In the genomic region with DNA sequence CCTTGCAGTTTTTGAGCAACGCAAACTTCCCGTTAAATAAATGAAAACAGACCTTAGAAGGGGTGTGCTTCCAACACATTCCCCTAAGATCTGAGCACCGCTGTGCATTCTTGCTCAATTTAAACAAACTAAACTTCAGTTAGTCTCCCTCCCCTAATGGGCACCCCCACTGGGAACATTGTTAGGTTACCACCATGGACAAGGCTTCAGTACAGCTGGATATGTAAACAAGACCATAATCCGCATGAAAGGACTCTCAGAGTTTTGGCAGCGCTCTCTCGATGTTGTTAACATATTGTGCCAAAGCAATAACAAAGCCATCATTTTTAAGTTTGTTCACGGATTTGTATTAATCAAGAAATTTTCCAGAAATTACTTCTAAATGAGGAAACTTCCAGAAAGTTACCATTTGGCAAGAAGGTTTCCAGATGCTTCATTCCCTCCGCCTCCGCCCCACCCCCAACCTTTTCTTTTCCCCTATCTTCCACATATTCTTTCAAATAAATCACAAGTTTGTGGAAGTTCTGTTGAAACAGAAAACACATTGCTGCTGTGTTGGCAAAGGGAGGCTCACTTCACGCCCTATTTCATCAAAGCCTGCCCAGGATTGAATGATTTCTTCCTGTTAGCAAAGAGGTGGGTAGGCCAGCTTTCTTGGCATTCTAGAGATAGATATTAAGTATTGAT, we compare ENCODE assay signal across 11 mouse cellular contexts.
DNase-seq lines count a peak whose midpoint lies in the region; ATAC-seq and TF ChIP-seq lines count a peak whose summit lies in the region.
"Had no signal": no experiment of that assay in that cellular context is flagged by ENCODE, and none has a peak within 500 bp of the region (broad histone marks: within the 10 kb centered on the region; RNA-seq: fewer than 3 reads in every experiment).

No protein-coding gene starts in this region.

- 27% methylated on average over 10 of the region's 10 CpGs for WGBS in intestine, embryonic 14.5 days
- WGBS in intestine, postnatal 0 days = 33% methylated on average over 10 of the region's 10 CpGs
- WGBS in neural tube, embryonic 15.5 days = 27% methylated on average over 10 of the region's 10 CpGs
- WGBS in limb, embryonic 10.5 days = 31% methylated on average over 10 of the region's 10 CpGs

- H3K27me3 ChIP-seq in intestine, embryonic 14.5 days (replicated peaks; ENCODE audit: control insufficient read depth, insufficient read depth, low read length) = no peaks in the 10 kb centered on the region
- no peaks in the 10 kb centered on the region for H3K27me3 ChIP-seq in intestine, postnatal 0 days (replicated peaks; ENCODE audit: control insufficient read depth, insufficient read depth, low read length)
- no peaks in the 10 kb centered on the region for H3K27me3 ChIP-seq in neural tube, embryonic 15.5 days (replicated peaks)
- no peaks in the 10 kb centered on the region for H3K27me3 ChIP-seq in limb, embryonic 10.5 days (ENCODE audit: low read depth, poor library complexity, severe bottlenecking)

- no peak for ATAC-seq in intestine, embryonic 14.5 days (replicated peaks; ENCODE audit: low FRiP score, low TSS enrichment, low read depth)
- ATAC-seq in intestine, postnatal 0 days = no peak
- no peak for ATAC-seq in neural tube, embryonic 15.5 days (ENCODE audit: low FRiP score)
- ATAC-seq in frontal cortex, adult (ENCODE audit: low TSS enrichment) = no peak

- H3K4me2 ChIP-seq in intestine, embryonic 14.5 days (ENCODE audit: low read length) = peak overlapping the region; percentile 29; the same call in 1 of the 2 replicates
- no peak overlapping the region for H3K4me2 ChIP-seq in intestine, postnatal 0 days (replicated peaks; ENCODE audit: low read depth)
- H3K4me2 ChIP-seq in neural tube, embryonic 15.5 days = no peak overlapping the region

- peaks cover 7% of the 10 kb centered on the region; the same call in 1 of the 2 replicates for H3K4me1 ChIP-seq in intestine, embryonic 14.5 days (replicated peaks; ENCODE audit: control insufficient read depth, insufficient read depth, low read length)
- H3K4me1 ChIP-seq in intestine, postnatal 0 days (replicated peaks; ENCODE audit: control insufficient read depth, insufficient read depth, low read length) = no peaks in the 10 kb centered on the region
- 0 out of 2 replicates have a peak, but pooled peaks cover 3% of the 10 kb centered on the region for H3K4me1 ChIP-seq in neural tube, embryonic 15.5 days
- peaks cover 47% of the 10 kb centered on the region for H3K4me1 ChIP-seq in limb, embryonic 10.5 days

- no peak overlapping the region for H3K27ac ChIP-seq in intestine, embryonic 14.5 days (ENCODE audit: low read depth)
- no peak overlapping the region for H3K27ac ChIP-seq in intestine, postnatal 0 days (ENCODE audit: low read depth, low read length)
- no peak overlapping the region for H3K27ac ChIP-seq in neural tube, embryonic 15.5 days (replicated peaks)
- H3K27ac ChIP-seq in limb, embryonic 10.5 days = peak overlapping the region; percentile 71
- H3K27ac ChIP-seq: heart, adult 2 months had no signal

- H3K36me3 ChIP-seq in intestine, embryonic 14.5 days (ENCODE audit: control insufficient read depth, insufficient read depth, low read length) = no peaks in the 10 kb centered on the region
- H3K36me3 ChIP-seq in intestine, postnatal 0 days (ENCODE audit: control insufficient read depth, insufficient read depth) = no peaks in the 10 kb centered on the region
- no peaks in the 10 kb centered on the region for H3K36me3 ChIP-seq in neural tube, embryonic 15.5 days
- H3K36me3 ChIP-seq in limb, embryonic 10.5 days = no peaks in the 10 kb centered on the region

- H3K4me3 ChIP-seq in intestine, embryonic 14.5 days (ENCODE audit: low read depth, low read length) = no peak overlapping the region
- H3K4me3 ChIP-seq in intestine, postnatal 0 days (ENCODE audit: low read depth, low read length) = no peak overlapping the region
- no peak overlapping the region for H3K4me3 ChIP-seq in neural tube, embryonic 15.5 days (replicated peaks)
- no peak overlapping the region for H3K4me3 ChIP-seq in limb, embryonic 10.5 days
- H3K4me3 ChIP-seq: heart, adult 2 months had no signal

- no peak overlapping the region for H3K9ac ChIP-seq in intestine, embryonic 14.5 days (ENCODE audit: low read length)
- H3K9ac ChIP-seq in intestine, postnatal 0 days (ENCODE audit: low read depth, low read length) = no peak overlapping the region
- H3K9ac ChIP-seq in neural tube, embryonic 15.5 days (replicated peaks) = no peak overlapping the region

- no peaks in the 10 kb centered on the region for H3K9me3 ChIP-seq in intestine, embryonic 14.5 days (ENCODE audit: control insufficient read depth, low read length)
- no peaks in the 10 kb centered on the region for H3K9me3 ChIP-seq in intestine, postnatal 0 days (ENCODE audit: control insufficient read depth)
- H3K9me3 ChIP-seq in neural tube, embryonic 15.5 days (replicated peaks) = no peaks in the 10 kb centered on the region
- no peaks in the 10 kb centered on the region for H3K9me3 ChIP-seq in limb, embryonic 10.5 days (replicated peaks)

- no peak for TF ChIP-seq CTCF in intestine, postnatal 0 days (IDR thresholded peaks at IDR 0.05; ENCODE audit: low read depth)

- DNase-seq in intestine, embryonic 14.5 days (ENCODE audit: low spot score) = no peak
- peak; percentile 40 for DNase-seq in neural tube, embryonic 10.5 days (ENCODE audit: extremely low spot score, low spot score)
- DNase-seq in limb, embryonic 10.5 days (ENCODE audit: low spot score) = peak; percentile 67
- DNase-seq in left cerebral cortex, adult 9 months (ENCODE audit: low spot score in 2 of 2) = no peak
- no peak for DNase-seq in left cerebral cortex, adult 11 months (ENCODE audit: low spot score)
- DNase-seq: cerebellum, adult 8-10 months; heart, adult 2 months; right cerebral cortex, postnatal 4 days had no signal

Comparison
In these comparisons a context has a peak if more than half of its experiments do, and no peak if none do; other contexts are left out.
1. DNase-seq: peak in neural tube, embryonic 10.5 days (single experiment) and limb, embryonic 10.5 days (single experiment); none in intestine, embryonic 14.5 days (single experiment), left cerebral cortex, adult 9 months (0 of 2) and left cerebral cortex, adult 11 months (single experiment).